Mouse (Mus musculus) heart, embryonic 14.5 days (tissue): ENCODE data around the gene Blzf1. TPM values are rescaled to one million over a fixed set of nuclear protein-coding genes. Genes with fewer than 3 reads are reported as not detected.

Experiments
- ATAC-seq: fragments of 200-750 bp; cut with Nextera tagmentation; 2 replicates; pipeline ENCODE4 v1.8.0; 2017; ENCODE audit warnings: low read depth, moderate TSS enrichment; ENCODE audit not compliant: insufficient number of reproducible peaks, insufficient read depth, low FRiP score
- H3K27ac ChIP-seq, 2 experiments: fragments of 200-500 bp in 1 of 2; fragments of 300-500 bp in 1 of 2; sonication (generic) in 1 of 2; replicated peaks in 1 of 2; 2 replicates each; pipeline ENCODE4 v1.5.1; 2012 to 2014; ENCODE audit warnings: low read depth in 2 of 2, low read length in 2 of 2, control low read depth in 1 of 2, mild to moderate bottlenecking in 1 of 2, mixed read lengths in 1 of 2; ENCODE audit not compliant: control insufficient read depth in 1 of 2, insufficient read depth in 1 of 2
- H3K27me3 ChIP-seq: fragments of 300-500 bp; sonication (generic); 2 replicates; pipeline ENCODE4 v1.6.1; 2014; ENCODE audit warnings: mild to moderate bottlenecking, low read length, control low read depth; ENCODE audit not compliant: control insufficient read depth, insufficient read depth
- H3K36me3 ChIP-seq: fragments of 300-500 bp; sonication (generic); 2 replicates; pipeline ENCODE4 v1.6.1; 2014; ENCODE audit warnings: mild to moderate bottlenecking, control low read depth, low read length, mixed read lengths; ENCODE audit not compliant: control insufficient read depth, insufficient read depth
- H3K4me1 ChIP-seq, 2 experiments: fragments of 200-500 bp in 1 of 2; fragments of 300-500 bp in 1 of 2; sonication (generic) in 1 of 2; 2 replicates each; pipeline ENCODE4 v1.6.1; 2012 to 2014; ENCODE audit warnings: low read length in 2 of 2, control low read depth in 1 of 2, mixed read lengths in 1 of 2; ENCODE audit not compliant: control insufficient read depth in 2 of 2, insufficient read depth in 2 of 2
- H3K4me2 ChIP-seq: fragments of 300-500 bp; sonication (generic); 2 replicates; pipeline ENCODE4 v1.6.1; 2014; ENCODE audit warnings: mild to moderate bottlenecking, low read length
- H3K4me3 ChIP-seq, 2 experiments: fragments of 200-500 bp in 1 of 2; fragments of 300-500 bp in 1 of 2; sonication (generic) in 1 of 2; 2 replicates each; pipeline ENCODE4 v1.5.1; 2012 to 2014; ENCODE audit warnings: low read length in 2 of 2, mild to moderate bottlenecking in 2 of 2, control low read depth in 1 of 2, low read depth in 1 of 2, moderate library complexity in 1 of 2; ENCODE audit not compliant: control insufficient read depth in 1 of 2, insufficient read depth in 1 of 2
- H3K9ac ChIP-seq: fragments of 300-500 bp; sonication (generic); 2 replicates; pipeline ENCODE4 v1.6.1; 2014; ENCODE audit warnings: mild to moderate bottlenecking, low read length
- H3K9me3 ChIP-seq: fragments of 300-500 bp; sonication (generic); 2 replicates; pipeline ENCODE4 v1.6.1; 2016; ENCODE audit warnings: low read length, control low read depth; ENCODE audit not compliant: control insufficient read depth
- WGBS: fragments of 180-500 bp; shearing (Covaris S2); extraction: QIAGEN DNeasy Blood & Tissue Kit; methylation state at CpG from one replicate; pipeline ENCODE4 v1.1.7; 2014; 5-methylcytosine and 5-hydroxymethylcytosine counted together
- polyA plus RNA-seq: library from polyadenylated mRNA; unstranded; fragments of >200 nt; fragmentation: Nextera tagmentation; extraction: Ambion mirVana; gene quantifications from 2 replicates; pipeline ENCODE4 v1.2.1, GENCODE M21; 2014

Gene Blzf1
- polyA plus RNA-seq, 1 experiment from 2014 or later, result 28.5 TPM

- WGBS, result 43% methylated on average over 8 of the region's 8 CpGs
- Histone ChIP-seq H3K4me3 (peak overlapping the region; percentile 76 to 93), H3K27me3 (no peaks in the 10 kb centered on the region), H3K36me3 (no peaks in the 10 kb centered on the region), H3K9me3 (no peaks in the 10 kb centered on the region), H3K4me1 (peaks cover 11 to 28% of the 10 kb centered on the region in 2 experiments), H3K4me2 (peak overlapping the region; percentile 85), H3K27ac (no peak overlapping the region), H3K9ac (peak overlapping the region; percentile 85)
- ATAC-seq, result no peak
These were observed 56.7 kb downstream of the Blzf1 start for GRCm38 (mm10) chr1:164250391-164251150.

DNA sequence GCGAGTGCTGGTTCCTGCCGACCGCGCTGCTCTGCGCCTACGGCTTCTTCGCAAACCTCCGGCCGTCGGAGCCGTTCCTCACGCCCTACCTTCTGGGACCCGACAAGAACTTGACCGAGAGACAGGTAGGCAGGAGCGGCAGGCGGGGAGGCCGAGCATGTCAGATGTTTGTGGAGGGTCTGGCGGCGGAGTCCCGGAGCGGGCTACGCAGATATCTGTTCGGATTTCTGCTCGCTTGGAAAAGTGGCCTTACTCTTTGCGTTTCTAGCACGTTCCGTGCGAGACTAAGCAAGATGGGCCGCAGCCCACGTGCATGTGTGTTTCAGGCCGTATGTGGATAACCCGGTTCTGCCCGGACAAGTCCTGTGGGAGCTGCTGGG, 58.0 kb downstream of the Blzf1 start:
- H3K4me2 ChIP-seq, result peak overlapping the region; percentile 85
- WGBS, result under 1% methylated on average over 33 of the region's 33 CpGs
- no peak; the same call in none of the 2 replicates for ATAC-seq
- H3K4me1 ChIP-seq, result peaks cover 11 to 28% of the 10 kb centered on the region in 2 experiments
- H3K36me3 ChIP-seq, result no peaks in the 10 kb centered on the region
- no peaks in the 10 kb centered on the region for H3K9me3 ChIP-seq
- H3K4me3 ChIP-seq, result peak overlapping the region; percentile 76 to 93
- no peaks in the 10 kb centered on the region for H3K27me3 ChIP-seq
- H3K27ac ChIP-seq, result peak overlapping the region; percentile 75 to 82
- H3K9ac ChIP-seq, result peak overlapping the region; percentile 85

DNA sequence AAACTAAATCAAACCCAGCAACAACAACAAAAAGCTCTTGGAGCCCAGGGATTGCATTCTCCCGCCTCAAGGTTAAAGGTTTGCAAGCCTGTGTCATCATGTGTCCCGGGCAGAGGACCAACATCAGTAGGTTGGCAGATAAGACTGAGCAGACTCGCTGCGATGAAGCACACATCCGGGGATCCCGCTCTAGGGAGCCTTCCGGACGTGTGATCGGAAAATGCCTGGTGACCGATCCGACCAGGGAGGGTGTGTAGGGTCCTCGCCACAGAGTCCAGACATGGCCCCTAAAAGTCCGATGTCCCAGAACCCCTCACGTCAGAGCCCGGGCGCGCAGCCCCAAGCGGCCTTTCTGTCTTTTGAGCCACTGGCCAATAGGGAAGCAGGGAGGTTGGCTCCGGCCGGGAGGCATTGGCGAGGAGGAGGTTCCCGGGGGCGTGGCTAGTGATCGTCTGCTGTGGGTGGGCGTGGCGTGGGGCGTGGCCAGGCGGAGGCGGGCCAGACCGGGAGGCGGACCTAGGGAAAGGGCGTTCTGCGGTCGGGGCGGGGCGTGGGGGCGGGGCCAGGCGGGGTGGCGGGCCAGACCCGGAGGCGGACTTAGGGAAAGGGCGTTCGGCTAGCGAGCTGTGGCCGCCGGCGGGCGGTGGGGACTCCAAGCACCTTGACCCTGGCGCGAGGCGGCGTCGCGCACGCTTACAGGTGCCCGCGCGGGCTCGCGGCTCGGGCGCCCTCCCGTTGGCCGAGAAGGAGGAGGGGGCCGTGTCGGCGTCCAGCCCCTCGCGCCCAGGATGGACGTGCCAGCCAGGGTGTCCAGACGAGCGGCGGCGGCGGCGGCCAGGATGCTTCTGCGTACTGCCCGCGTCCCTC, 58.6 kb downstream of the Blzf1 start, which contains the start of gene Slc19a2:
Gene Slc19a2 (plus strand): TSS at position 582 of the 867 bp plus-strand sequence.
- H3K4me2 ChIP-seq, result peak within 1 kb of the TSS; percentile 85
- ATAC-seq, result peak; percentile 94
- peak within 1 kb of the TSS; percentile 96 to 99 for H3K27ac ChIP-seq
- under 1% methylated on average over 43 of the region's 79 CpGs for WGBS
- H3K9me3 ChIP-seq, result no peaks in the 10 kb centered on the region
- H3K36me3 ChIP-seq, result no peaks in the 10 kb centered on the region
- peak within 1 kb of the TSS; percentile 76 to 93 for H3K4me3 ChIP-seq
- H3K9ac ChIP-seq, result peak within 1 kb of the TSS; percentile 85
- no peaks in the 10 kb centered on the region for H3K27me3 ChIP-seq
- H3K4me1 ChIP-seq, result peaks cover 11 to 28% of the 10 kb centered on the region in 2 experiments

- peak overlapping the region; percentile 96 to 99 for H3K27ac ChIP-seq
- H3K4me3 ChIP-seq, result peak overlapping the region; percentile 76 to 92
- ATAC-seq, result no peak
- H3K36me3 ChIP-seq, result no peaks in the 10 kb centered on the region
- WGBS, result 15% methylated on average over 10 of the region's 10 CpGs
- peak overlapping the region; percentile 78 for H3K9ac ChIP-seq
- peak overlapping the region; percentile 77 for H3K4me2 ChIP-seq
- peaks cover 11 to 28% of the 10 kb centered on the region in 2 experiments for H3K4me1 ChIP-seq
- no peaks in the 10 kb centered on the region for H3K27me3 ChIP-seq
- H3K9me3 ChIP-seq, result no peaks in the 10 kb centered on the region
These were observed 59.3 kb downstream of the Blzf1 start for GRCm38 (mm10) chr1:164247971-164248370.

- Histone ChIP-seq H3K4me3 (peak overlapping the region; percentile 76 to 92), H3K4me1 (peaks cover 11 to 28% of the 10 kb centered on the region in 2 experiments), H3K9ac (peak overlapping the region; percentile 78), H3K36me3 (no peaks in the 10 kb centered on the region), H3K27ac (peak overlapping the region; percentile 96 to 99), H3K27me3 (no peaks in the 10 kb centered on the region), H3K9me3 (no peaks in the 10 kb centered on the region), H3K4me2 (peak overlapping the region; percentile 77)
- 28% methylated on average over 8 of the region's 8 CpGs for WGBS
- ATAC-seq, result no peak
These were observed 59.8 kb downstream of the Blzf1 start for GRCm38 (mm10) chr1:164247442-164247841.

GRCm38 (mm10) chr1:164242809-164243208, 64.5 kb downstream of the Blzf1 start:
- Histone ChIP-seq H3K4me1 (peaks cover 4 to 7% of the 10 kb centered on the region in 2 experiments), H3K27me3 (no peaks in the 10 kb centered on the region), H3K4me3 (no peak overlapping the region), H3K36me3 (no peaks in the 10 kb centered on the region), H3K9ac (no peak overlapping the region), H3K4me2 (no peak overlapping the region), H3K27ac (no peak overlapping the region), H3K9me3 (no peaks in the 10 kb centered on the region)
- WGBS, result 52% methylated on average over 8 of the region's 8 CpGs
- no peak for ATAC-seq

DNA sequence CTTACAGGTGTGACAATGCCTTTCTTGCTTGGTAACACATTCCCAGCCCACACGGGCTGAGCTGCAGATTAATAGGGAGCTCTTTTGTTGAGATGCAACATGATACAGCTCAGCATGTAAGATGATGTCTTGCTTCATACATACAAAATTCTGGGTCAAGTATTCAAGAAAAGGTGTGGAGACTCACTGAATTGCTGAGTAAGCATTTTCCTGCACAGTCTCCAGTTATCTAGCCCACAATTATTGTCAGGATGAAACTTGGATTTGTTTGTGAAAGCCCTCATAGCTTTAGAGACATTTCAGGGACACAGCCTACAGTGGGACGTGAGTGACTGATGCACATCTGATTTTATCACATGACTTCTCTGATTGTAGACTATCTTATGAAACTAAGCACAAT, 65.8 kb downstream of the Blzf1 start:
- WGBS, result 76% methylated on average over 2 of the region's 2 CpGs
- H3K4me3 ChIP-seq, result no peak overlapping the region
- no peak overlapping the region for H3K27ac ChIP-seq
- no peaks in the 10 kb centered on the region for H3K9me3 ChIP-seq
- no peaks in the 10 kb centered on the region for H3K27me3 ChIP-seq
- ATAC-seq, result no peak
- no peak overlapping the region for H3K4me2 ChIP-seq
- no peaks in the 10 kb centered on the region for H3K36me3 ChIP-seq
- no peak overlapping the region for H3K9ac ChIP-seq
- H3K4me1 ChIP-seq, result no peaks in the 10 kb centered on the region
